Mouse (Mus musculus) MEL (cell line): ENCODE results near the gene Gm4707.

Experiments used
- CTCF ChIP-seq, 3 experiments: IDR thresholded peaks in 2 of 3; conservative IDR thresholded peaks in 1 of 3; 2 replicates each; pipeline ENCODE4 v1.5.1; 2011 to 2012; ENCODE audit warnings: low read length in 3 of 3, low read depth in 2 of 3, mild to moderate bottlenecking in 2 of 3, improper control_type of control experiment in 1 of 3, inconsistent platforms in 1 of 3, mixed read lengths in 1 of 3, moderate library complexity in 1 of 3; ENCODE audit not compliant: control insufficient read depth in 1 of 3, insufficient read depth in 1 of 3, poor library complexity in 1 of 3, severe bottlenecking in 1 of 3
- EP300 ChIP-seq, 2 experiments: IDR thresholded peaks; 2 replicates each; pipeline ENCODE4 v1.6.1; 2011; ENCODE audit warnings: improper control_type of control experiment in 2 of 2, low read length in 2 of 2, low read depth in 1 of 2, mild to moderate bottlenecking in 1 of 2
- NELFE ChIP-seq: IDR thresholded peaks from 2 replicates; pipeline ENCODE4 v1.6.1; 2011; ENCODE audit warnings: low read depth, low read length, improper control_type of control experiment
- TCF12 ChIP-seq: IDR thresholded peaks from 2 replicates; pipeline ENCODE4 v1.6.1; 2014; ENCODE audit warnings: low read depth, mild to moderate bottlenecking, inconsistent platforms, low read length, improper control_type of control experiment, moderate library complexity
- ZC3H11A ChIP-seq: IDR thresholded peaks from 2 replicates; pipeline ENCODE4 v1.6.1; 2012; ENCODE audit warnings: low read depth, mild to moderate bottlenecking, inconsistent platforms, low read length, improper control_type of control experiment
- ZMIZ1 ChIP-seq: IDR thresholded peaks from 2 replicates; pipeline ENCODE4 v1.6.1; 2012; ENCODE audit warnings: low read depth, mild to moderate bottlenecking, inconsistent platforms, low read length, improper control_type of control experiment, moderate library complexity

DNA sequence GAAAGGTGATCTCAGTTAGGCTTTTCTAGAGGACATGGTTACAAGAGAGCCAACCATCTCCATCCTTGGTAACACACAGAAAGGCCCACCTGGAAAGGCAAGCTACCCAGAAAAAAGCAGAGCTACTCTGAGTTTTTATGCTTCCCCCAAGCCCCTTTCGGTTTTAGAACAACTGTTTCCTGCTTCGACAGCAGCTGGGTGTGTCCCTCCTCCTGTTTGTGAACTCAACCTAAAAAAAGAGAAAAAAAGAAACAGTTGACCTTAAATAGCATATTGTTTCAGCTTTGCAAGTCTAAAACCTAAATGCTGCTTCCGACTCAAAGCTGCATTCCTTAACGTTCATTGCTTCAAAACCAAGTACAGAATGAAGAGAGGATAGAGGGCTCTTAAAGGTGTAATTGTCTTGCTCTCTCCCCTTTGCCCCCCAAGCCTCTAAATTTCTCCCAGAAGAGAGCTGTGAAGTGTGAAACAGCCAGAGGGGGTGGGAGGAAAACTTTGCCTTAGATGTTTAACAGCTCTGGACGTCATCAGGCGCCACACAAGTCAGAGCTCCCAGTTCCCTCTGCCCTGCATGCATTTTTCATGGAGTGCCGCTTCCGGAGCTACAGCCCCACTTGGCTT lies 26.6 kb upstream of the Gm4707 start:
- TF ChIP-seq ZC3H11A: no peak
- no peak for TF ChIP-seq TCF12
- TF ChIP-seq CTCF (IDR thresholded peaks at IDR 0.05 in 2 of 3, conservative IDR thresholded peaks at IDR 0.05 in 1 of 3; ENCODE audit: control insufficient read depth in 1 of 3, insufficient read depth in 1 of 3, low read depth in 2 of 3, low read length in 3 of 3, poor library complexity in 1 of 3, severe bottlenecking in 1 of 3): no peak
- no peak; the same call in 1 of the 2 replicates for TF ChIP-seq NELFE
- TF ChIP-seq EP300 (IDR thresholded peaks at IDR 0.05; ENCODE audit: low read depth in 1 of 2, low read length in 2 of 2): no peak
- TF ChIP-seq ZMIZ1: 0 out of 2 replicates have a peak, but pooled peaks have one; percentile 8
